8 mouse cellular contexts compared by ENCODE assay signal in the genomic region with DNA sequence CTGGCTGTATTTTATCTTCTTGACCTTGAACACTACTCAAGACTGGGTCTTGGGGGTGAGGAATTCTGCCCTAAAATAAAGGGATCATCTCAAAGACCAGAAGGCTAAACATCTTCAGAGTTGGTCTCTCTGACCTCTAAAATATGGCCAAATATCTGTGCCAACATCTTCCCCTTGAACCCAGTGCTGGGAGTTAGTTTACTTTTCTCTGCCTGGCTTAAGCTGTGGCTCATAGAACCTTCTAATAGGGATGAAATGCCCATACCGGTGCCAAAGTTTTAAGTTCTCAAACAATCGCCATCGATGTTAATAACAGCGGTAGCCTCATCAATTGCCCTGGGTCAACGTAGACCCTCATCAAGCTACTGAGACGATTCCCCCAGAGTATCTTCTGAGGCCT. TPM values are rescaled to one million over a fixed set of nuclear protein-coding genes. Genes with fewer than 3 reads are reported as not detected.
DNase-seq lines count a peak whose midpoint lies in the region; ATAC-seq and TF ChIP-seq lines count a peak whose summit lies in the region.
"Had no signal": no experiment of that assay in that cellular context is flagged by ENCODE, and none has a peak within 500 bp of the region (broad histone marks: within the 10 kb centered on the region; RNA-seq: fewer than 3 reads in every experiment).

No protein-coding gene starts in this region.

- peak overlapping the region; percentile 35 for H3K9ac ChIP-seq in lung, embryonic 15.5 days
- peak overlapping the region; percentile 61 for H3K9ac ChIP-seq in forebrain, embryonic 12.5 days
- peak overlapping the region; percentile 63 for H3K9ac ChIP-seq in limb, embryonic 13.5 days

- peak overlapping the region; percentile 93 for H3K4me2 ChIP-seq in lung, embryonic 15.5 days
- peak overlapping the region; percentile 100 for H3K4me2 ChIP-seq in forebrain, embryonic 12.5 days
- peak overlapping the region; percentile 95 for H3K4me2 ChIP-seq in limb, embryonic 13.5 days (replicated peaks)

- no peak overlapping the region for H3K27ac ChIP-seq in lung, embryonic 15.5 days
- H3K27ac ChIP-seq in forebrain, embryonic 12.5 days: no peak overlapping the region
- no peak overlapping the region for H3K27ac ChIP-seq in limb, embryonic 13.5 days
- no peak overlapping the region for H3K27ac ChIP-seq in small intestine, adult 2 months (ENCODE audit: insufficient read depth, low read depth, low read length)

- DNase-seq in lung, postnatal 4 days: no peak
- no peak for DNase-seq in gastrocnemius, postnatal 25 days

- no peaks in the 10 kb centered on the region for H3K36me3 ChIP-seq in lung, embryonic 15.5 days
- H3K36me3 ChIP-seq in forebrain, embryonic 12.5 days (replicated peaks): 0 out of 2 replicates have a peak, but pooled peaks cover 5% of the 10 kb centered on the region
- peaks cover 5% of the 10 kb centered on the region for H3K36me3 ChIP-seq in limb, embryonic 13.5 days
- H3K36me3 ChIP-seq in small intestine, adult 2 months (ENCODE audit: control insufficient read depth, insufficient read depth, low read length): peaks cover 2% of the 10 kb centered on the region; the same call in 1 of the 2 replicates

- no peak for ATAC-seq in lung, embryonic 15.5 days (ENCODE audit: borderline replicate concordance, extremely low read depth, low FRiP score, low TSS enrichment)
- ATAC-seq in forebrain, embryonic 12.5 days (ENCODE audit: low FRiP score): no peak
- ATAC-seq in limb, embryonic 13.5 days (ENCODE audit: low FRiP score, low read depth): no peak
- ATAC-seq in granulocyte monocyte progenitor cell, adult 5-6 weeks (replicated peaks; ENCODE audit: poor library complexity, severe bottlenecking): no peak

- H3K9me3 ChIP-seq in lung, embryonic 15.5 days: no peaks in the 10 kb centered on the region
- H3K9me3 ChIP-seq in forebrain, embryonic 12.5 days: no peaks in the 10 kb centered on the region
- H3K9me3 ChIP-seq in limb, embryonic 13.5 days: no peaks in the 10 kb centered on the region

- 4% methylated on average over 6 of the region's 6 CpGs for WGBS in lung, embryonic 15.5 days
- WGBS in forebrain, embryonic 12.5 days: 6% methylated on average over 6 of the region's 6 CpGs
- 10% methylated on average over 6 of the region's 6 CpGs for WGBS in limb, embryonic 13.5 days
- 4% methylated on average over 6 of the region's 6 CpGs for WGBS in small intestine, adult 2 months

- TF ChIP-seq POLR2A in small intestine, adult 2 months (IDR thresholded peaks at IDR 0.05; ENCODE audit: low read depth, low read length): no peak

- peaks cover 32% of the 10 kb centered on the region for H3K4me1 ChIP-seq in lung, embryonic 15.5 days
- peaks cover 15% of the 10 kb centered on the region for H3K4me1 ChIP-seq in forebrain, embryonic 12.5 days
- H3K4me1 ChIP-seq in limb, embryonic 13.5 days: peaks cover 7% of the 10 kb centered on the region; the same call in 1 of the 2 replicates
- peaks cover 4% of the 10 kb centered on the region for H3K4me1 ChIP-seq in small intestine, adult 2 months (ENCODE audit: control insufficient read depth, insufficient read depth, insufficient read length, low read length)

- no peak for TF ChIP-seq CTCF in small intestine, adult 2 months (IDR thresholded peaks at IDR 0.05; ENCODE audit: extremely low read depth, insufficient read length, insufficient replicate concordance, low read depth, low read length)

- peaks cover 65% of the 10 kb centered on the region for H3K27me3 ChIP-seq in lung, embryonic 15.5 days
- H3K27me3 ChIP-seq in forebrain, embryonic 12.5 days: peaks cover 66% of the 10 kb centered on the region
- H3K27me3 ChIP-seq in limb, embryonic 13.5 days: peaks cover 68% of the 10 kb centered on the region
- H3K27me3 ChIP-seq in small intestine, adult 2 months (ENCODE audit: control insufficient read depth, insufficient read depth, low read length): peaks cover 14% of the 10 kb centered on the region

- peak overlapping the region; percentile 51 for H3K4me3 ChIP-seq in lung, embryonic 15.5 days
- H3K4me3 ChIP-seq in forebrain, embryonic 12.5 days (replicated peaks): peak overlapping the region; percentile 51
- H3K4me3 ChIP-seq in limb, embryonic 13.5 days: peak overlapping the region; percentile 54
- H3K4me3 ChIP-seq in small intestine, adult 2 months (ENCODE audit: low read depth, low read length): peak overlapping the region; percentile 68

RNA-seq across cellular contexts. Expression of a gene that starts 0.4 kb away (rescaled TPM):
- polyA plus RNA-seq in lung, embryonic 15.5 days (2015; fragmentation: Nextera tagmentation; extraction: Ambion mirVana): 0.78 and 0.97 TPM in 2 replicates
- polyA plus RNA-seq in forebrain, embryonic 12.5 days (2016; fragmentation: Nextera tagmentation; extraction: Ambion mirVana): 0.10 and 0.12 TPM in 2 replicates
- 0.56 and 0.78 TPM in 2 replicates for polyA plus RNA-seq in limb, embryonic 13.5 days (2015; fragmentation: Nextera tagmentation; extraction: Ambion mirVana)
- 0.33 and 0.70 TPM in 2 replicates for polyA plus RNA-seq in small intestine, adult 2 months (2012; rRNA removed)
- 100 to 1,000 TPM; 146 to 148 TPM for total RNA-seq in gastrocnemius, postnatal 25 days (2021)
- total RNA-seq in granulocyte monocyte progenitor cell, adult 5-6 weeks (2014; fragmentation: Nextera tagmentation): not detected in 2 replicates
- total RNA-seq in granulocyte monocyte progenitor cell, adult 5-6 weeks (2017): not detected in 2 replicates
- total RNA-seq: hematopoietic stem cell, adult 5-6 weeks had no signal

RNA-seq across cellular contexts. Expression of a gene that starts 27.6 kb away (rescaled TPM):
- 6.5 and 7.1 TPM in 2 replicates for polyA plus RNA-seq in lung, embryonic 15.5 days (2015; fragmentation: Nextera tagmentation; extraction: Ambion mirVana)
- polyA plus RNA-seq in forebrain, embryonic 12.5 days (2016; fragmentation: Nextera tagmentation; extraction: Ambion mirVana): 23.0 and 25.1 TPM in 2 replicates
- 10.0 and 10.4 TPM in 2 replicates for polyA plus RNA-seq in limb, embryonic 13.5 days (2015; fragmentation: Nextera tagmentation; extraction: Ambion mirVana)
- 9.2 and 12.0 TPM in 2 replicates for polyA plus RNA-seq in small intestine, adult 2 months (2012; rRNA removed)
- total RNA-seq in gastrocnemius, postnatal 25 days (2021): 1 to 10 TPM; 7.4 to 7.8 TPM
- total RNA-seq in granulocyte monocyte progenitor cell, adult 5-6 weeks (2014; fragmentation: Nextera tagmentation): 14.9 and 20.0 TPM in 2 replicates
- 3.1 and 4.8 TPM in 2 replicates for total RNA-seq in granulocyte monocyte progenitor cell, adult 5-6 weeks (2017)

RNA-seq across cellular contexts. Expression of a gene that starts 31.5 kb away (rescaled TPM):
- polyA plus RNA-seq in lung, embryonic 15.5 days (2015; fragmentation: Nextera tagmentation; extraction: Ambion mirVana): 9.5 and 9.8 TPM in 2 replicates
- 14.6 and 14.8 TPM in 2 replicates for polyA plus RNA-seq in forebrain, embryonic 12.5 days (2016; fragmentation: Nextera tagmentation; extraction: Ambion mirVana)
- 9.8 and 10.9 TPM in 2 replicates for polyA plus RNA-seq in limb, embryonic 13.5 days (2015; fragmentation: Nextera tagmentation; extraction: Ambion mirVana)
- polyA plus RNA-seq in small intestine, adult 2 months (2012; rRNA removed): 50.0 and 119 TPM in 2 replicates
- total RNA-seq in gastrocnemius, postnatal 25 days (2021): 10 to 100 TPM; 24.1 to 24.6 TPM
- total RNA-seq in granulocyte monocyte progenitor cell, adult 5-6 weeks (2014; fragmentation: Nextera tagmentation): 33.6 and 47.7 TPM in 2 replicates
- total RNA-seq in granulocyte monocyte progenitor cell, adult 5-6 weeks (2017): 10.3 and 16.4 TPM in 2 replicates

RNA-seq across cellular contexts. Expression of a gene that starts 53.1 kb away (rescaled TPM):
- 3.8 and 4.0 TPM in 2 replicates for polyA plus RNA-seq in lung, embryonic 15.5 days (2015; fragmentation: Nextera tagmentation; extraction: Ambion mirVana)
- 3.8 and 4.8 TPM in 2 replicates for polyA plus RNA-seq in forebrain, embryonic 12.5 days (2016; fragmentation: Nextera tagmentation; extraction: Ambion mirVana)
- polyA plus RNA-seq in limb, embryonic 13.5 days (2015; fragmentation: Nextera tagmentation; extraction: Ambion mirVana): 1.5 and 1.6 TPM in 2 replicates
- polyA plus RNA-seq in small intestine, adult 2 months (2012; rRNA removed): 2.7 and 3.7 TPM in 2 replicates
- total RNA-seq in gastrocnemius, postnatal 25 days (2021): 1 to 10 TPM in 1 of 2 experiments, under 1 TPM in 1; 0.26 to 2.1 TPM
- total RNA-seq in granulocyte monocyte progenitor cell, adult 5-6 weeks (2014; fragmentation: Nextera tagmentation): 3.4 and 9.6 TPM in 2 replicates
- total RNA-seq in granulocyte monocyte progenitor cell, adult 5-6 weeks (2017): 2.6 and 3.6 TPM in 2 replicates

RNA-seq across cellular contexts. Expression of a gene that starts 53.9 kb away (rescaled TPM):
- 42.7 and 43.1 TPM in 2 replicates for polyA plus RNA-seq in lung, embryonic 15.5 days (2015; fragmentation: Nextera tagmentation; extraction: Ambion mirVana)
- 30.7 and 31.7 TPM in 2 replicates for polyA plus RNA-seq in forebrain, embryonic 12.5 days (2016; fragmentation: Nextera tagmentation; extraction: Ambion mirVana)
- polyA plus RNA-seq in limb, embryonic 13.5 days (2015; fragmentation: Nextera tagmentation; extraction: Ambion mirVana): 57.6 and 57.8 TPM in 2 replicates
- polyA plus RNA-seq in small intestine, adult 2 months (2012; rRNA removed): 15.2 and 46.8 TPM in 2 replicates
- 1 to 10 TPM; 3.6 to 3.7 TPM for total RNA-seq in gastrocnemius, postnatal 25 days (2021)
- total RNA-seq in granulocyte monocyte progenitor cell, adult 5-6 weeks (2014; fragmentation: Nextera tagmentation): 2.5 and 3.3 TPM in 2 replicates
- 1.8 and 2.8 TPM in 2 replicates for total RNA-seq in granulocyte monocyte progenitor cell, adult 5-6 weeks (2017)
